Mouse (Mus musculus) embryonic stem cell, embryonic (primary cell): Measurements from ENCODE around the gene Gm11127.
"Not testable (repeated sequence)": the region's sequence is repeated elsewhere in the genome, so short reads cannot be mapped to it uniquely, and the experiment has no call there.

Source experiments
- CTCF ChIA-PET, 4 experiments: fragments of 300-600 bp in 2 of 4; fragments of 350-600 bp in 2 of 4; sonication (Branson Sonifier 250); formaldehyde crosslinking; loops; one replicate each; lab custom pipeline; 2022; ENCODE audit warnings: inconsistent platforms in 2 of 4; lab: Charles Lee
- POLR2A ChIA-PET, 4 experiments: fragments of 300-600 bp in 2 of 4; fragments of 350-600 bp in 2 of 4; sonication (Branson Sonifier 250); formaldehyde crosslinking; loops; one replicate each; lab custom pipeline; 2022; ENCODE audit warnings: antibody characterized with exemption in 4 of 4, inconsistent platforms in 1 of 4; lab: Charles Lee

Gene Gm11127

GRCm38 (mm10) chr17:36058362-36058761 lies at the start of gene Gm11127:
Gene Gm11127 (minus strand): TSS chr17:36058371.
- POLR2A ChIA-PET, CTCF ChIA-PET: not testable (repeated sequence)

- CTCF ChIA-PET, result not testable (repeated sequence)
These were observed 43.9 kb upstream of the Gm11127 start for GRCm38 (mm10) chr17:36102091-36102490.

DNA sequence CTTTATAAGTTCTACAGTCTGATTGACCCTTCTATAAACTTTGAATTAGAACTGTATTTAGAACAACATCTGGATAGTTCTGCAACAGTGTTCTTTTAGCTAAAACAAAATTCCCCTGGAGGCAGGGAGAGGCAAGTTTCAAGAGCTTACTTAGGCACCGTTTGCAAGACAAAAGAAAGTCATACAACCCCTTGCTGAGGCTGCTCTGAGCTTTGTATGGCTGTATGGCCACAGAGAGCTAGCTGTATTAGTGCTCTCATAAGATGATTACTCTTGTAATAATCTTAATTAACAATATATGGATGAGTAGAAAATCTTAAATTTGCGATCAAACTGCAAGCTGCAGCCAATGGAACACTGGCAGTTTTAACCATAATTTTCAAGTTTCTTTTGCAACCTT lies 41.4 kb upstream of the Gm11127 start:
- ChIA-PET POLR2A (interaction anchor here in 2 of 4 experiments (1.1 to 1.7 kb wide), 4 partner anchors 15 to 162 kb away, joined by 3 to 4 read pairs (median 4); no protein-coding TSS in a partner anchor), CTCF (interaction anchor here in 1 of 4 experiments (0.8 to 1.1 kb wide), 2 partner anchors 14 to 102 kb away, joined by 3 to 5 read pairs; no protein-coding TSS in a partner anchor)

More at GRCm38 (mm10) chr17:36102091-36102490, 43.9 kb upstream of the Gm11127 start:
- POLR2A ChIA-PET, result not testable (repeated sequence)

- CTCF ChIA-PET, result interaction anchor here in 2 of 4 experiments (1.0 to 1.6 kb wide), 5 partner anchors 17 to 97 kb away, joined by 3 to 7 read pairs (median 5); no protein-coding TSS in a partner anchor
These were observed 35.8 kb upstream of the Gm11127 start for GRCm38 (mm10) chr17:36093936-36094335.

DNA sequence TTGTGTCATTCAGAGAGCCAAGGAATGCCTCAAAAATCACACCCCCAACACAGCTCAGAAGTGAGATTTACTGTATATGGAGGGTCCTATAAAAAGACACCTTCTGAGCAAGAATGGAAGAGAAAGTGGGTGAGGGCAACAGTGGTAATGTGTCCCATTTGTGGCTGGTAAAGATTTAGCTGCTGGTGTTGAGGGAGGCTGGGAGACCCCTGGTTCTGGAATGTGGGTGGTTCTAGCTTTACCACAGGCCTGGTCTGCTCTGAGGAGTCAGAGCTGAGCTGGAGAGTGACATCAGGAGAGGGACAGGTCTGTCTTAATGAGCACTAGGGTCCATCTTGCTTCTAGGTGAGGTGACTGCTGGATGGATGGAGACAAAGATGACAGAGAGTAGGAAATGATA lies 34.3 kb upstream of the Gm11127 start:
- POLR2A ChIA-PET, result not testable (repeated sequence)

More at GRCm38 (mm10) chr17:36093936-36094335, 35.8 kb upstream of the Gm11127 start:
- POLR2A ChIA-PET, result interaction anchor here in 2 of 4 experiments (0.9 to 1.3 kb wide), 3 partner anchors 9 to 92 kb away, joined by 3 to 5 read pairs (median 3); no protein-coding TSS in a partner anchor

DNA sequence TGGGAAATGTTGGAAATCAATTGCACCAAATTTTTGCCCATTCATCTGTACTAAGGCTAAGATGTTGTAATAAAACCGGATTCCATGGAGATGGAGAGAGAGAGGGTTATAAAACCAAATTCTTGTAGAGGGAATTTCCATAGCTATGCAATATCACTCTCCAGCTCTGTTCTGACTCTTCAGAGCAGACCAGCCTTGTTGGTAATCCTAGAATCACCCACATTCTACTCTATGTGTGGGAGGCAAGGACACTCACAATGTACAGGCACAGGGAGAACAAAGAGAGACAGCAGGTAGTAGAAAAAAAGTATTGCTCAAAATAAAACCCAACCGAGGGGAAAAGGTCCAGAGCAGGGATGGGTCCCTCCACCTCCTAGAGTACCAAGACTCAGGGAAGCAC lies 33.8 kb upstream of the Gm11127 start:
- POLR2A ChIA-PET, CTCF ChIA-PET: not testable (repeated sequence)

More for the DNA sequence above, 34.3 kb upstream of the Gm11127 start:
- CTCF ChIA-PET, result not testable (repeated sequence)

- ChIA-PET CTCF (interaction anchor here in 3 of 4 experiments (0.6 to 1.0 kb wide), 3 partner anchors 25 to 303 kb away, joined by 3 to 7 read pairs (median 3); no protein-coding TSS in a partner anchor), POLR2A (interaction anchor here in 1 of 4 experiments (1.0 kb wide), 1 partner anchor 60 kb away, joined by 3 read pairs; no protein-coding TSS in a partner anchor)
These were observed 27.8 kb upstream of the Gm11127 start for GRCm38 (mm10) chr17:36085976-36086375.

DNA sequence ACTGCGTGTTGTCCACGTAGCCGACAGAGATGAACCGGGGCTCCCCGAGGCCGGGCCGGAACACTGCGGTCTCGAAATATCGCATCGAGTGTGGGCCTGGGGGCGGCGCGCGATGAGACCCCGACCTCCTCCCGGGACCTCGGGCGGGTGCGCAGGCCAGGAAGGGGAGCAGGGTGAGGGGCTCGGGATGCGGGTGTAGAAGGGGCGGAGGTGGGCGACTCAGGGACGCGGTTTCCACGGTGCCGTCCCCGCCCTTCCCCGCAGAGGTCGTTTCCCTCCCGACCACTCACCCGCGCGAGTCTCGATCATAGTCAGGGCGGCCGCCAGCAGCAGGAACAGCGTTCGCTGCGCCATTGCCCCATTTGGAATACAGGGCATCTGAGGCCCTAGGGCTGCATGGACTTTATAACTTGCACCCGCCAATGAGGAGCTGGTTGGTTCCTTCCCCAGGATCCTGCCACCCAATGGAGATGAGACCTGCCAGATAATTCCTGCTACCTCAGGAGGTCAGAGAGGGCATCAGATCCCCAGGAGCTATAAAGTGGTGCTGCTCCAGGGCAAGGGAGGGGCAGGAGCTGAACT lies 25.8 kb upstream of the Gm11127 start:
- ChIA-PET CTCF (no interaction called here), POLR2A (interaction anchor here in 3 of 4 experiments (0.7 to 1.4 kb wide), 15 partner anchors 10 to 263 kb away, joined by 3 to 8 read pairs (median 3); partner anchors contain the start of genes Ier3 (in 1 of the 3), Mdc1 (in 1 of the 3) and Trim39 (in 1 of the 3))

GRCm38 (mm10) chr17:36083266-36083869 lies 25.2 kb upstream of the Gm11127 start:
- ChIA-PET POLR2A (interaction anchor here in 3 of 4 experiments (1.0 to 1.4 kb wide), 6 partner anchors 13 to 262 kb away, joined by 3 to 8 read pairs (median 4); partner anchors contain the start of genes Ier3 (in 1 of the 3), Mdc1 (in 1 of the 3) and Trim39 (in 1 of the 3)), CTCF (interaction anchor here in 1 of 4 experiments (0.5 kb wide), 1 partner anchor 1126 kb away, joined by 3 read pairs; no protein-coding TSS in a partner anchor)

DNA sequence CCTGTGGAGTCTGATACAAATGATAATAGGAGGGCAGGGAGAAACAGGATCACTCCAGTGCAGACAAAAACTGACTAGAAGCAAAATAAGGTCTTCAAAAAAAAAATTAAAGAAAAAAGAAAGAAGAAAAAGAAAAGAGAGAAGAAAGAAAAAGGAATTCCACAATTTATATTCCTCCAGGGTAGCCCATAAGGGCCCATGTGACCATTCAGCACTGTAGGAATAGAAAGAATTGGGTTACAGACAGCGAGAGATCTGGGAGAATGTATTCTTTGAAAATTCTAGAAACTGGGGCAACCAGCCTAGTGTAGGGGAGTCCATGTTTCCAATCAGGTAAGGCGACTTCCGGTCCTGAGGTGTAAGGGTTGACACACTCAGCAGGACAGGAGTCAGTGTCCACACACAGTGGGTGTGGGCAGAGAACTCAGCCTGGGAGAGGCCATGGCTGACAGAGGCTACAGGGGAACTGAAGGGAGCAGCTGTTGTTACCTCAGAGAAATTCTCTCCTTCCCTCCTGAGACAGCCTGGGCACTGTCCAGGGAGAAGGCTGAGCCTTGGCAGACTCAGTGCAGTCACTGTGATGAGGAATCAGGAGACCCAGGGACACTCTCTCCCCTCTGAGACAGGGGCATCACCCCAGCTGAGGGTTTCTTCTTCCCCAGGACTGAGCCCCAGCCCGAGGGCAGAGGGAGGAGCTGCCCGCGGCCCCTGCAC lies 24.5 kb upstream of the Gm11127 start:
- CTCF ChIA-PET, result interaction anchor here in 1 of 4 experiments (0.5 kb wide), 1 partner anchor 1127 kb away, joined by 3 read pairs; no protein-coding TSS in a partner anchor
- POLR2A ChIA-PET, result not testable (repeated sequence)

DNA sequence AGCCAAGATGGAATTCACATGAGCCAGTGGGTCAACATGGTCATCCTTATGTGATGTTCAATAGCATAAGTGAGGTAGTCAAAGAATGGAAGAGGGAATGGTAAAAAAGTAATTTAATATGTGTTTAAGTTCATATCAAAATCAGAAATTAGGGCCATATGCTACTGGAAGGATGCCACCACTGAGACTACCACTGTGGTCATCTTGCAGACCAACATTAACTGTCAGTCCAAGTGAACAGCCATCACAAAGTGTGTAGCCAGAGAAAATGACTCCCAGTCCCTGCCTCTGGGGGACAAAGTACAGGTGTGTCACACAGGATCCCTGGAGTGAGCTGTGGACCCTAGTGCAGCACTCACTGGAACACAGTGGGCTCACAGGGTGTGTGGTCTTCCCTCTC lies 23.7 kb upstream of the Gm11127 start:
- POLR2A ChIA-PET, CTCF ChIA-PET: not testable (repeated sequence)

- ChIA-PET POLR2A (interaction anchor here in 3 of 4 experiments (0.6 to 1.6 kb wide), 11 partner anchors 41 to 245 kb away, joined by 3 to 8 read pairs (median 3); partner anchors contain the start of genes H2-T24 (in 1 of the 3) and Mdc1 (in 1 of the 3)), CTCF (interaction anchor here (0.5 to 4.8 kb wide), 91 partner anchors 13 to 956 kb away, joined by 3 to 54 read pairs (median 4); partner anchors contain the start of genes H2-T24 (in 3 of the 4), Gm7030 (in 2 of the 4), Dhx16 (in 1 of the 4) and Gm19684 (in 1 of the 4))
These were observed 2.7 kb upstream of the Gm11127 start for GRCm38 (mm10) chr17:36060829-36061228.

DNA sequence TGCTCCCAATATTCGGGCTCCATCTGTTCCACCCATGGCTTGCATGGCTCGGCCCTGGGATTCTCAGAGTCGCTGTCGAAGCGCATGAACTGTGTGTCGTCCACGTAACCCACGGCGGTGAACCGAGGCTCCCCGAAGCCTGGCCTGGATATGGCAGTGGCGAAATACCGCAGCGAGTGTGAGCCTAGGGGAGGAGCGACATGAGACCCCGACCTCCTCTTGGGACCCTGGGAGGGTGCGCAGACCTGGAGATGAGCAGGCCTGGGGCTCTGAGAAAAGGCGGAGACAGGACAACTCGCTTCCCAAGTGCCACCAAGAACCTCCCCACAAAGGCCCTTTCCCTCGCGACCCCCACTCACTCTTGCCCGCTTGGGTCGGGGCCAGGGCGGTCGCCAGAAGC lies 244 bp downstream of the Gm11127 start:
- CTCF ChIA-PET, POLR2A ChIA-PET: not testable (repeated sequence)

GRCm38 (mm10) chr17:36043286-36043685 lies 14.9 kb downstream of the Gm11127 start:
- POLR2A ChIA-PET, result interaction anchor here in 1 of 4 experiments (1.0 kb wide), 1 partner anchor 23 kb away, joined by 3 read pairs; the partner anchor contains the start of gene H2-T24
- CTCF ChIA-PET, result interaction anchor here in 1 of 4 experiments (0.7 to 2.0 kb wide), 2 partner anchors 17 to 23 kb away, joined by 3 to 7 read pairs; partner anchors contain the start of gene H2-T24

- CTCF ChIA-PET, result interaction anchor here in 1 of 4 experiments (0.9 to 2.0 kb wide), 2 partner anchors 18 to 72 kb away, joined by 3 to 7 read pairs; no protein-coding TSS in a partner anchor
- POLR2A ChIA-PET, result interaction anchor here in 1 of 4 experiments (1.0 kb wide), 1 partner anchor 22 kb away, joined by 3 read pairs; the partner anchor contains the start of gene H2-T24
These were observed 15.5 kb downstream of the Gm11127 start, which contains the start of the genes H2-T22 and Gm6034 for GRCm38 (mm10) chr17:36042610-36043169. Gene H2-T22 (minus strand): TSS chr17:36042747. Gene Gm6034 (plus strand): TSS chr17:36042961.

DNA sequence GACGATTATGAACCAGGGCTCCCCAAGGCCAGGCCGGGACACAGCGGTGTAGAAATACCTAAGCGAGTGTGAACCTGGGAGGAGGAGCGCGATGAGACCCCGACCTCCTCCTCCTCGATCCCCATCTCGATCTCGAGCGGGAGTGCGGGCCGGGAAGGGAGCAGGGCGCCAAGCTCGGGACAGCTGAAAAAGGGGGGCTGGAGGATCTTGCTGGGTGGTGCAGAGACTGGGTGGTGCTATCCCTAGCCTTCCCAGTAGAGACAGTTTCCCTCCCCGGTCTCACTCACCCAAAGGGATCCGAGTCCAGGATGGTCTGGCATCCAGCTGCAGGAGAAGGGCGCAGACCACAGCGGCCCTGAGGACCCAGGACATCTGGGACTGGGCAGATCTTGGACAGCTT lies 16.1 kb downstream of the Gm11127 start:
- POLR2A ChIA-PET, result not testable (repeated sequence)
- CTCF ChIA-PET, result interaction anchor here in 2 of 4 experiments (0.6 to 0.9 kb wide), 2 partner anchors 72 to 103 kb away, joined by 3 read pairs; no protein-coding TSS in a partner anchor

- CTCF ChIA-PET, result interaction anchor here in 1 of 4 experiments (0.6 to 1.1 kb wide), 2 partner anchors 20 to 951 kb away, joined by 3 read pairs; partner anchors contain the start of gene Abhd16a
- POLR2A ChIA-PET, result not testable (repeated sequence)
These were observed 17.6 kb downstream of the Gm11127 start for GRCm38 (mm10) chr17:36040604-36041003.
